Mouse (Mus musculus) ovary, postnatal 36 days (tissue): ENCODE results near the gene Nlrp6.
"Not testable (repeated sequence)": the region's sequence is repeated elsewhere in the genome, so short reads cannot be mapped to it uniquely, and the experiment has no call there.

Experiments
- DNase-seq: peaks from one replicate; pipeline ENCODE4 v3.0.0; 2022; ENCODE audit warnings: low spot score, mixed read lengths

The Nlrp6 gene

GRCm38 (mm10) chr7:140973396-140974165, 52.9 kb downstream of the Nlrp6 start:
- DNase-seq = no peak

GRCm38 (mm10) chr7:140974940-140975339, 54.2 kb downstream of the Nlrp6 start:
- DNase-seq = no peak

GRCm38 (mm10) chr7:140975465-140975864, 54.8 kb downstream of the Nlrp6 start:
- no peak for DNase-seq

GRCm38 (mm10) chr7:140976720-140977119, 56.0 kb downstream of the Nlrp6 start:
- DNase-seq = not testable (repeated sequence)
